Mouse (Mus musculus) right cerebral cortex, postnatal 36 days (tissue): ENCODE results near the gene Gm47841.

Source experiments
- DNase-seq, 2 experiments: peaks; one replicate each; pipeline ENCODE4 v3.0.0; 2022; ENCODE audit warnings: low spot score in 2 of 2, mixed read lengths in 1 of 2

Gm47841 gene

GRCm38 (mm10) chr15:101042613-101043012 is 4.6 kb downstream of the Gm47841 start:
- DNase-seq = peak; percentile 50 to 66

GRCm38 (mm10) chr15:101041966-101042365 is 5.2 kb downstream of the Gm47841 start:
- DNase-seq = no peak

- no peak for DNase-seq
These were observed 7.5 kb downstream of the Gm47841 start for GRCm38 (mm10) chr15:101039651-101040050.

GRCm38 (mm10) chr15:101028960-101029359 is 18.2 kb downstream of the Gm47841 start:
- no peak for DNase-seq

- DNase-seq = no peak
These were observed 35.8 kb downstream of the Gm47841 start for GRCm38 (mm10) chr15:101011352-101011751.

GRCm38 (mm10) chr15:101008386-101009010 is 38.7 kb downstream of the Gm47841 start:
- DNase-seq = no peak

GRCm38 (mm10) chr15:101007236-101007635 is 40.0 kb downstream of the Gm47841 start:
- DNase-seq = peak in 1 of 2 experiments; percentile 55

- DNase-seq = no peak
These were observed 40.8 kb downstream of the Gm47841 start for GRCm38 (mm10) chr15:101006251-101007040.

GRCm38 (mm10) chr15:101005717-101006116 is 41.5 kb downstream of the Gm47841 start:
- DNase-seq = peak; percentile 75 to 83

- no peak for DNase-seq
These were observed 42.7 kb downstream of the Gm47841 start for GRCm38 (mm10) chr15:101004538-101004937.

- DNase-seq = no peak
These were observed 44.7 kb downstream of the Gm47841 start for GRCm38 (mm10) chr15:101002466-101002865.

GRCm38 (mm10) chr15:101001685-101002084 is 45.5 kb downstream of the Gm47841 start:
- DNase-seq = no peak

- DNase-seq = no peak
These were observed 50.1 kb downstream of the Gm47841 start for GRCm38 (mm10) chr15:100997090-100997489.
